Mouse (Mus musculus) kidney, adult 18-20 months (tissue): ENCODE measurements around the gene Nr2c2.
"Not testable (repeated sequence)": the region's sequence is repeated elsewhere in the genome, so short reads cannot be mapped to it uniquely, and the experiment has no call there.

Source experiments
- DNase-seq: peaks from one replicate; pipeline ENCODE4 v3.0.0; 2021

The Nr2c2 gene

DNA sequence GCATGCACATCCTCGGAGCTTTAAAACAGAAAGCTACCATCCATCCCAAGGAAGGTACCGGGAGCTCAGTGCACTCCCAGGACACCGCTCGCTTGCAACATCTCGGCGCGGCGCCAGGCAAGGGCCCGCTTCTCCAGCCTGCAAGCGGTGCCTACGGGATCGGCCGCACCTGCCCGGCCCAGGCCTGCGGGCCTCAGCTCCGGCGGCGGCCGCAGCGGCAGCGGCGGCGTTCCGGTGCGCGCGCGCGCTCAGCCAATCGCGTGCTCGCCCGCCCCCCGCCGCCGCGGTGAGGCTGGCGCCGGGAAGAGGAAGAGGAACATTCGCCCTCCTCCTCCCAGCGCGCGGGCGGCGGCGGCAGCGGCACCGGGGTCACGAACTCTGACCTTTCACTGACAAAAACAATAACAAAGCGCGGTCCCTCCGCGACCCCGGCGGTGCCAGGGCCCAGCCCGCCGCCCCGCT is at the start of gene Nr2c2:
Nr2c2 (plus strand) TSS at position 261 of the 462 bp plus-strand sequence.
- DNase-seq, result peak; percentile 87

GRCm38 (mm10) chr6:92042055-92042454 is 49.1 kb upstream of the Nr2c2 start:
- peak; percentile 32 for DNase-seq

- DNase-seq, result no peak
Observed at GRCm38 (mm10) chr6:92042850-92043249, 48.3 kb upstream of the Nr2c2 start.

DNA sequence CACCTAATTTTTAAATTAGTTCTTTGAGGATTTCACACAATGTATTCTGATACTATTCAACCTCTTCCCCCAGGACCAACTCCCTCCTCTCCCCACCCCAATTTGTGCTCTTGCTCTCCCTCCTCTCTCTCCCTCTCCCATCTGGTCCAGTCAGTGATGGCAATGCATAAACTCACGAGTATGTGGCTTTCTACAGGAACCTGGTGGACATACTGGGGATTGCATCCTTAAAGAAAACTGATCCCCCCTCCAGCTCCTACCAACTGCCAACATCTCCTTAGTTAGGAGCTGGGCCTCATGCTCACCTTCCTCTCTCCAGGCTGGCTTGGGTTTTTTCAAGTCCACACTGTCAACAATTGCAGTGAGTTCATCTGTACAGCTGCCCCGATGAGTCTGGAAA is 33.4 kb upstream of the Nr2c2 start:
- DNase-seq, result no peak

GRCm38 (mm10) chr6:92061725-92062124 is 29.5 kb upstream of the Nr2c2 start:
- no peak for DNase-seq

GRCm38 (mm10) chr6:92063452-92063851 is 27.7 kb upstream of the Nr2c2 start:
- peak; percentile 26 for DNase-seq

GRCm38 (mm10) chr6:92064101-92064500 is 27.1 kb upstream of the Nr2c2 start:
- DNase-seq, result no peak

DNA sequence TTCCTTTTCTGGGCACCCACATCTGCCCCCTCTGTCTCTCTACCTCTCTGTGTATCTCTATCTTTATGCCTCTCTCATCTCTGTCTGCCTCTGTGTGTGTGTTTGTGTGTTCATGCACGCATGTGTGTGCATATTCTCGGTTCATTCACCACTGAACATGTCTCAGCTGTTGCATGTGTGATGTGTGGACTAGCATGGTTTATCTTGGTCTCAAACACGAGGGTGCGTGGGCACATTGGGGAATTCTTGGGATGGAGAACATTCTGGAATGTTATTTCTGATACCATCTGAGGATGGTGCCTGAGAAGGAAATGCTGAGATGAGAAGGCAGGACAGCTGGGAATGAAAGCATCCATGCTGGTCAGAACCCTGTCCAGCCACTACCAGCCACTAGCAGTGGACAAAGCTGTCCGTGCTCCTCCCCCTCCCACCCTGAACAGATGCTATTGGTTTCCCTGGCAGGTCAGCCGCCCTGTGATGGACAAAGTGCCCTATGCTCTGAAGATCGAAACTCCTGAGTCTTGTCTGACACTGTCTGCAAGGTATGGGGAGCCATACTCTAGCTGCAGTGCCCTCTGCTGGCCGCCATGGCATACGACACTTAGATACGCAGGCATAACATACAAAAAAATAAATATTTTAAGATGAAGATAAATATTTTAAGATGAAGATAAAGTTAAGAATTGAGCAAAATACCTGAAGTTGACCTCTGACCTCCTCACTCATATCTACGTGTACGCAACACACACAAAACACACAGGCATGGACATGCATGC is 25.3 kb upstream of the Nr2c2 start:
- DNase-seq, result peak; percentile 58

DNA sequence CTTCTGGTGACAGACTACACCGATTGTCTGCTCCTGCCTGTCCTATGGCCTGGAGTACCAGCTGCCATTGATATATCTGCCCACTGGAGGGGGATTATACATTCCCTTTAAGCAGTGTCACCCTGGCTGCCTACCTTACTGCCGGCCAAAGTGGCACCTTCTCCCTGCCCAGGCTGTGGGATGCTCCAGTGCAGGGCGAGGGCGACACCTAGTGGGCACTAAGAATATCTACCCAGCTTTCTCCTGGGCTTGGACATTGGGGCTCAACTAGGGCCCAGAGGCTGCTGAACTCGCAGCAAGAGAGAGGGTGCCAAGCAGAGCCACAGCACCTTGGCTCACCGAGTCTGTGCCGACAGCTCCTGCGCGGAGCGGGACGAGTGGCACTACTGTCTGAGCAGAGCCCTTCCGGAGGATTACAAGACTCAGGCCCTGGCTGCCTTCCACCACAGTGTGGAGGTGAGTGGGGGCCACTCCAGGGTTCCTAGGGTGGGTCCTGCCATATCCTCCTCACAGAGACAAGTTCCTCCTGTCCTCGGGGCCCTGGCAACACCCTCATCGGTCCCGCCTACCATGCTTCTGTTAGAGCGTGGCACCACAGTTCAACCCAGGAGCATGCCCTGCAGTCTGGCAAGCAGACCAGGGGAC is 23.9 kb upstream of the Nr2c2 start:
- DNase-seq, result peak; percentile 79

- DNase-seq, result peak; percentile 54
Observed at GRCm38 (mm10) chr6:92071121-92071839, 19.9 kb upstream of the Nr2c2 start.

- no peak for DNase-seq
Observed at GRCm38 (mm10) chr6:92080730-92081129, 10.5 kb upstream of the Nr2c2 start.

DNA sequence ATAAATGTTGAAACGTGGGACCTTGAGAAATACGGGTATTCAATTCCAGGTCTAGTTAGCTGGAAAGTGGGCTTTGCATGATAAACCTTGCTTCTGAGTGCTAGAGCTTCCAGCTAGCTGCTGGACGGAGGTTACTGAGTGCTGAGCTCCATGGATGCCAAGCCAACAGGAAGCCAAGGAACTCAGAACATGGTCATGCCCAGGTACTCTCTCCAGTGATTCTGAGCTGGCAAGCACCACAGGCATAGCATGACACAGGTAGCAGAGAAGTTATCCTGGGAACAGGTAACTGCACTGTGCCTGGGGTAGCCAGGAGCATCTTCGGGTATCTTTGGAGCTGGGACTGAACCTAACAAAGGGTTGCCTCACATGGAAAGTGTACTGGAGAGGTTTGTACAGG is 8.4 kb upstream of the Nr2c2 start:
- no peak for DNase-seq

DNA sequence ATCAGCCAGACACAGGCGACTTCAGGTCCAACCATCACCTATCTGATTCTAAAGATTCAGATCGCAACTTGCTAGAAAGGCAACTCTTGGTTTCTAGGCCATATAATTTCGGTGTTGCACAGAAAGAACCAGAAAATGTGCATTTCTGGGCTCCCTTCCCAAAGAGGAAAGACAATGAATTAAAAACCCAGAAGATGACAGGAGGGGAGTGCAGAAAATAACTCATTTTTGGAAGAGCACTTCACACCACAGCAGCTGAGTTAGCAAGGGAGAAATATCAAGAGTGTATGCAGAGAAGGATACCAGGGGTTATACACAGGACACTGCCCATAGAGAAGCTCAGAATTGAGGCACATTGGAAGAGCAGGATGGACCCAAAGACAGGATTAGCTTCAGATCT is 6.3 kb upstream of the Nr2c2 start:
- DNase-seq, result no peak

- not testable (repeated sequence) for DNase-seq
Observed at GRCm38 (mm10) chr6:92089141-92089540, 2.0 kb upstream of the Nr2c2 start.

GRCm38 (mm10) chr6:92089982-92090381 is 1.2 kb upstream of the Nr2c2 start:
- no peak for DNase-seq

DNA sequence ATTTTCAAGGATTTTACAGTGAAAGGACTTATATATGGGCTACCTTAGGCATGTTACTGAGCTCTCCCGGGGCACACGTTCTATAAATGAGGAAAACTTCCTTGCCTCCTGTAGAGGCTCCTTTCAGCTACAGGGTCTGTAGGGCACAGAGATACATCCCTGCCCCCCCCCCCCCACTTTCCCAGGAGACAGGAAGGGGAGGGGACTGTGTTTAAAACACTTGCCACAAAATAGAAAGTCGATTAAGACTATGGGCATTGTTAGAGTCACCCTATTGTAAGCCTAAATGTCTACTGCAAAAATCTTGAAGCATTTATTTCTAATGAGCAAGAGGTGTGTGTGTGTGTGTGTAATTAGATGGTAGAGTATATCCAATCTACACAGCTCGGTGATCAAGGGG is 693 bp upstream of the Nr2c2 start:
- DNase-seq, result no peak

GRCm38 (mm10) chr6:92091767-92092489 is 738 bp downstream of the Nr2c2 start:
- peak; percentile 100 for DNase-seq

DNA sequence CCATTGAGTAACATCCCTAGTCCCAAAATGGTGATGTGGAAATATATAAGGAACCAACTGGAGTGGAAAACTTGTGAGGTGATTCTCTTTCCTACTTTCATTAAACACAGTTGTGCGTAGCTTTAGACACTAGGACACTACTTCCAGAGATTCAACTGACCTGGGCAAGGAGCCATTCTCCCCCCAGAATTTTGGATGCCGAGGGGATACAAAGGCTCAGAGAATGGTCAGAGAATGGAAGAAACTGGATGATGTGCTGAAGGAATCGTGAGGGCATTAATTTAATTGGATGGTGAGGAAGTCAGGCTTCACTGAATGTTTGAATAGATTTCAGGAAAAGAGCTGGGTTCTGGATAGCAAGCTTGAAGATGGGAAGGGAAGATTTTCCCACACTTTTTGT is 1.5 kb downstream of the Nr2c2 start:
- no peak for DNase-seq

DNA sequence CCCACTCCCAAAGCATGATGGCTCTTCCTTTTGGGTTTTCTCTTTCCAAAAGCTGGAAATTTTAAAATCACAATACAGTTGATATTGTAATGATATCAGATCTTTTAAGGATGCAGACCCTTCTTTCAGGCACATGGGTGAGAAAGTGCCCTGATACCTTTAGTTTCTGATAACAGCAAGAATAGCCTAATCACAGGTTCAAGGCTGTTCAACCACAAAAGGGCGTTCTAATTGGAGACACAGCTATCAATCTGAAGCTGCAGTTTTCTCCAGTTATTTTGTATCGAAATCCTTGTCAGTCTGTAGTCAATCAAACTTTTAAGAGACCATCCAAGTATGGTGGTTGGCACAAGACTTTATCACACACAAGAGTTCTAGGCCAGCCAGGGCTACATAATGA is 2.7 kb downstream of the Nr2c2 start:
- DNase-seq, result no peak

DNA sequence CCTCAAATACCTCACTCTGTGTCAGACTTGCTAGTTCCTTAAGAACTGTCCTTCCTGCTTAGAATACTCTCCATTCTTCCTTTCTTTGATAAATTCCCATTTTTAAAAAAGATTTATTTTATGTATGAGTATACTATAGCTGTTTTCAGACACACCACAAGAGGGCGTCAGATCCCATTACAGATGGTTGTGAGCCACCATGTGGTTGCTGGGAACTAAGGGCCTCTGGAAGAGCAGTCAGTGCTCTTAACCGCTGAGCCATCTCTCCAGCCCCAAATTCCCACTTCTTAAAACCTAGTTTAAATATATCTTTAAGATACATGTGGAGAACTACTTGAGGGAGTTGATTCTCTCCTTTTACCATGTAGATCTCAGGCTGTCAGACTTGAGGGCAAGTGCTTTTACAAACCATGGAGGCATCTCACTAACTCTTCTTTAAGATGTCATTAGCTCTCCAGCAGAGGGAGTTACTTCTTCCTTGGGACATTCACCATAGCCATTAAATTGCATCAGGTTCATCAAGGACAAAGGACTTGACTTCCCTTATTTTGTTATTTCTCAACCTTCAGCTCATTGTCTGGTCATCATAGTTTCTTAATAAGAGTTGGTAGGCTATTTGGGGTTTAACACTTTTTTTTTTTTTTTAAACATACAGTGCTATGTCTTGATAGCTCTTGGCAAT is 9.6 kb downstream of the Nr2c2 start:
- DNase-seq, result no peak

DNA sequence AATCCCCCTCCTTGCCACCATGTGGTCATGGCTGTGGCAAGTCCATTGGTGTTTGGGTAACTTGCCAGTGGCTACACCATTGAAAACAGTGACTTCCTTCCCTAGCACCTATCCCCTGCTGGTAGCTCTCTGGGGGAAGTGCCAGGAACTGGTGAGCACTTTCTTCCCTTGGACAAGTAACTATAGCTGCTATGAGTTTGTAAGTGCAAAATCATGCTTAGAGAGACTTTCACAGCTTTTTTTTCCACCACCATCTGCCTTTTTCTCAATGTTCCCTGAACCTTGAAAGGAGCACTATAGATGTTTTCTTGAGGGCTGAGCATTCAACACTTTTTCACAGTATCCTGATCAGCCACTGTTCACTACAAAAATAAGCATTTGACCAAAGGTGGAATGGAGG is 33.4 kb downstream of the Nr2c2 start:
- no peak for DNase-seq

GRCm38 (mm10) chr6:92126861-92127468 is 35.8 kb downstream of the Nr2c2 start:
- no peak for DNase-seq
